Mouse (Mus musculus): ENCODE data around the gene Ifitm1.
"Not testable (repeated sequence)": the region's sequence is repeated elsewhere in the genome, so short reads cannot be mapped to it uniquely, and the experiment has no call there.

Gene Ifitm1

GRCm38 (mm10) chr7:140951051-140951450 lies 16.0 kb upstream of the Ifitm1 start:
- DNase-seq, result peak; percentile 58 to 72

DNA sequence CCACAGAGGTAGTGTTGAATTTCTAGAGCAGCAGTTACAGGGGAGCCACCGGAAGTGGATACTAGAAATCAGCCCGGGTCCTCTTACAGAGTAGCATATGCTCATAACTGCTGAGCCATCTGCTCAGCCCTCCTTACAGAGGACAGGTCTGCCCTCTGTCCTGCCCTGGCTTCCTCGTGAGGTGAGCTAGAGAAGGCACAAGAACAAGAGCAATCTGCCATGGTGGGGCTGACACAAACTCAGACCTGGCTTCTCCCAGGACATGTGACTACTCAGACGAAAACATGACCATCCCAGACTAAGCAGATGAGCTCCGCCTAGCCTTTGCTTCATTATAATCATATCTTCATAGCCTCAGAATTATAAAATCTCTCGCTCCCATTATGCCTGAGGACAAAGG lies 15.3 kb upstream of the Ifitm1 start:
- DNase-seq, result no peak

GRCm38 (mm10) chr7:140952441-140952840 lies 14.6 kb upstream of the Ifitm1 start:
- DNase-seq, result no peak

- no peak for DNase-seq
These were observed 13.9 kb upstream of the Ifitm1 start for GRCm38 (mm10) chr7:140953133-140953532.

DNA sequence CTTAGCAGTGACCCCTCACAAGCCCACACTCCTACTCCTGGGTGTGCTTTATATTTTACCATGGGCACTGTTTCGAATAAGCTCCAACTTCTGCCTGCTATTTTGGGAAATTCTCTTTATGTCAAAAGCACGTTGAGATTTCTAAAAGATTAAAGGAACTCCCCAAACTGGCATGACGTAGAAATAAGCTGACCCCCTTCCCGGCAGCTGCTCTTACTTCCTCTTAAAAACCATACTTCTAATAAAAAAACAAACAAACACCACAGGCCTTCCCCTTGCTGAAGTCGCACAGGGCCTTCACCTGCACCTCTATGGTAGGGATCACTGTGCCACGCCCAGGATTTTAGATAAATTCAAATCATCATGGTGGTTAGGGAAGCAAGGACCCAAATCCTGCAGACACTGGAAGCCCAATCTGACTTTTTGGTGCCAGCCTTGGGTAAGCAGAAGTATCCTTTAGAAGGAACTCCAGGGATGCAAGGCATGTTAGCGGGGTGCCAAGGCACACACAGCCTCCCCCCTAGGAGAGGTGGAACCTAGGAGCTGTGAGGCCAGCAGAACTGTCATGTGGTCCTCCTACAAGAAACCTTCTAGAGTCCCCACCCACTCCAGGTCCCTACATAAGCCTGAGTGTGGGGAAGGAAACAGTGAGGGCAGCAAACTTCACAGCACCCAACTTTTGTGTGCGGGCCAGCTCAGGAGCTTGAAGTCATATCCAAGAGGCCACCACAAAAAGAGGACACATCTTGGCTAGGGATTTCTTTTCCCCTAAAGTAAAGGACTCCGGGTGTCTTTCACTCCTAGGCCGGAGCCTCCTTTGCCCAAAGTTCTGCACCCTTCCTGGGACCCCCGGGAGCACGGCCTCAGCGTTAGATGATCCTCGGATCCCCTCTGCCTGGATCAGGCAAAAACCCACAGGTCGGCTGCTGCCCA lies 13.0 kb upstream of the Ifitm1 start:
- DNase-seq, result no peak

DNA sequence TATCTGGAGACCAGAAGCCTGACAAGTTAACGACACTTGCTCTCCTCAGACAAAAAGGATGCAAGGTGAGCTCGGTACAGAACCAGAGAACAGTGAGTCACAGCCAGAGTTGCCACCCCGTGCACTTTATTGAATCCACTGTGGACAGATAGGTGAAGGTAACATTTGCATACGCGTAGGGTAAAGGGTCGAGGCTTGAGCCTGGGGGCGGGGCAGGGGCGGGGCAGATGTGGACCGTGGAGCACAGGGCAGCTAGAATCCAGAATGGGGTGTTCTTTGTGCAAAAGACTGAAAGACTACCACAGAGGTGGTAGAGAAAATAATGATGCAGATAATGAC lies 12.3 kb upstream of the Ifitm1 start:
- DNase-seq, result peak; percentile 59 to 66

DNA sequence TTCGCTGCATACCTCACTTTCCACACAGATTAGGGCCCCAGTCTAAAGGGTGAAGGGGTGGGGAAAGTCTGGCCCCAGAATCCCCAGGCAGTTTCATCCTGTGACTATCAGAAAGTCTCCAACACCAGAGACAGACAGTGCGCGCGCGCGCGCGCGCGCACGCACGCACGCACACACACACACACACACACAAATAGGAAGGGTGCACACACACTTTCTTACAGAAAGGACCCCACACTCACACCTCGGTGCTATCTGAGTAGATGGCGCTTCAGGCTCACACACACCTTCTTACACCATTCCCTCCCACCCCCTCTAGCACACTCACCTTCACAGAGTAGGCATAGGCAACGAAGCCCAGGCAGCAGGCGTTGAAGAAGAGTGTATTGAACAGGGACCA lies 11.7 kb upstream of the Ifitm1 start:
- DNase-seq, result peak; percentile 41 to 63

DNA sequence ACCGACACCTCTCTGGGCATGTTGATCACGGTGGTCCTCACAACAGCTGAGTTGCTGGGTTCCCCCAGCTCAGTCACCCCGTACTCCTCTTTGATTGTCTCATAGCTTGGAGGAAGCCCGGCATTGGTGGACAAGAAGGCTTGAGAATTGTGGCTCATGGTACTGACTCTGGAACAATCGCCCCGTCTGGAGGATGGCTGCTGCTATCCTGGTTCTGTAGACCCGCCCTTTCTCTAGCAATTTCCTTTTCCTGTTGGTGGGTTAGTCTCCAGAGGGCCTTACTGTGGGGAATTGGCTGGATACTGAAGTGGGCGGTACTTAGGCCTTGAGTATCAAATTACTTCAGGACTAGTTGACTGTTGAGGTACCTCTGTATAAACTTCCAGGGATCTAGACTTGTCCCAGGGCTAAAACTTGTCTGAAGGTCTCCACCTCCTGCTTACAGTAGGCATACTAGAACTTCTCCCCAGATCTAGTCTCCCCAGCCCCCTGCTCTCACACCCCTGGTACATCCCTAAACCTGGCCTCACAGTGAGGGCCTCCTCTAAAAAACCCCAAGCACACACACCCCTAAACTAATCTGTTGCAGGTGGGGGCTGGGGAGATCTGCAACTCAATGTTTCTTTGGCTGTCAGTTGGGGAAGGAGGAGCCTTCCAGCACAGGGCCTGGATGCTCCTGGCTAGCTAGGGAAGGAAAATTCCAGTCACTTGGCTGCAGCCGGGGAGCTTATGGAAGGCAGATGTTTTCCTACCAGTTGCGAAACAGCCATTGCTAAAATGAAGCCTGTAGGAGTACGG lies 11.1 kb upstream of the Ifitm1 start, which contains the start of the genes Gm45717 and Ifitm2:
Gm45717 (minus strand) TSS at position 180 of the 798 bp plus-strand sequence.
Ifitm2 (minus strand) TSS at position 230 of the 798 bp plus-strand sequence.
- DNase-seq, result peak; percentile 83 to 88

DNA sequence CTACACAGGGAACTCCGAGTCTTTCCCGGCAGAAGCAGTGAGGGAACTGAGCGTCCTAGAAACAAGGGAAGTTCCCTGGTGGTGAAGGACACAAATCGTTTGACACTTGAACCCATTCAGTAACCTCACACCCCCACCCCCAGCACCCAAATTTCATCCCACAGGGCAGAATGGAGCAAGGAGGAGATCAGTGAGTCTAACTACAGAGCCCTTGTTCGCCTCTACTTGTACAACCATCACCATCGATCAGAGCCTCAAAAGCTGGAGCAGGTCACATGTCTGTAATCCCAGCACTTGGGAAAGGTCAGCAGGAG lies 10.5 kb upstream of the Ifitm1 start:
- DNase-seq, result no peak

DNA sequence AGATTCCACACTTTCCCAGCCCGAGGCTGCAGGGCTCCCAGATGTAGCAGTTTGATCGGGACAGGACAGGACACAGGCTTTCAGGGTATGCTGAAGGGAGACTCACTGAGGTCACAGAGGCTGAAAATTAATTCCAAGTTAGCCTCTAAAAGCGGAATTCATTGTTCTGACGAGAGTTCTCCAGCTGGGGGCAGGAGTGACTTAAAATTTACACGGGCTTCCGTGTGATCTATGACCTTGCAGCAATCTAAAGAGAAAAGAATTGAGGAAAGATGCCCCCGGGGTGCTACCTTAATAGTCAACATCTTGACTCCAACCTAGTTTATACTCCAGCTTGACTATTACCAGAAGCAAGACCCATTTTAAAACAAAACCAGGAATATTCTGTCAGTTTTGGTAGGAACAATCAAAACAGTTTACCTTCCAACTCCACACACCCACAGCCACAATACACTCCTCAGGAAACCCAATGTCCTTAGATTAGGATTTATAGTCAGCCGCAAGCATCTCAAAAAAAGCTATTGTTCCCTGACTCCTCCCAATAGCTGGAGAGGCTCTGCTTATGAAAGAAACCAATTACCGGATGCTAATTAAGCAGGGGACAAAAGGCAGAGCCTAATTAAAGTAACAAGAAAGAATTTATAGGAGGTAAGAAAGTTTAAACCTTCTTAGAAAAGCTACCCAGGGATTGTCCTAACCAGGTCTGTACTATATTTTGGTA lies 7.7 kb upstream of the Ifitm1 start:
- DNase-seq, result peak; percentile 76 to 81

DNA sequence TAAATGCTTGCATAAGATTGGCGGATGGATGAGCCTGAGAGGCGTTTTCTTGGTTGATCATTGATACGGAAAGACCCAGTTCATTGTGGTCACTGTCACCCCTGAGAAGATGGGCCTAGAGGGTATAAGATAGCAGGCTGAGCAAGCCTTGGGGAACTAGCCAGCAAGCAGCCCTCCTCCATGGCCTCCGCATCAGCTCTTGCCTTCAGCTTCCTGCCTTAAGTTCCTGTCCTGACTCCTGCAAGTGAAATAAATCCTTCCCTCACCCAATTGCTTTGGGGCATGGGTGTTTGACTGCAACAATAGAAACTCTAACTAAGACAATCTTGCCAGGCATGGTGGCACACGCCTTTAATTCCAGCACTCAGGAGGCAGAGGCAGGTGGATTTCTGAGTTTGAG lies 7.0 kb upstream of the Ifitm1 start:
- DNase-seq, result no peak

- DNase-seq, result no peak
These were observed 5.6 kb upstream of the Ifitm1 start for GRCm38 (mm10) chr7:140961416-140961815.

GRCm38 (mm10) chr7:140962733-140963132 lies 4.3 kb upstream of the Ifitm1 start:
- DNase-seq, result no peak

DNA sequence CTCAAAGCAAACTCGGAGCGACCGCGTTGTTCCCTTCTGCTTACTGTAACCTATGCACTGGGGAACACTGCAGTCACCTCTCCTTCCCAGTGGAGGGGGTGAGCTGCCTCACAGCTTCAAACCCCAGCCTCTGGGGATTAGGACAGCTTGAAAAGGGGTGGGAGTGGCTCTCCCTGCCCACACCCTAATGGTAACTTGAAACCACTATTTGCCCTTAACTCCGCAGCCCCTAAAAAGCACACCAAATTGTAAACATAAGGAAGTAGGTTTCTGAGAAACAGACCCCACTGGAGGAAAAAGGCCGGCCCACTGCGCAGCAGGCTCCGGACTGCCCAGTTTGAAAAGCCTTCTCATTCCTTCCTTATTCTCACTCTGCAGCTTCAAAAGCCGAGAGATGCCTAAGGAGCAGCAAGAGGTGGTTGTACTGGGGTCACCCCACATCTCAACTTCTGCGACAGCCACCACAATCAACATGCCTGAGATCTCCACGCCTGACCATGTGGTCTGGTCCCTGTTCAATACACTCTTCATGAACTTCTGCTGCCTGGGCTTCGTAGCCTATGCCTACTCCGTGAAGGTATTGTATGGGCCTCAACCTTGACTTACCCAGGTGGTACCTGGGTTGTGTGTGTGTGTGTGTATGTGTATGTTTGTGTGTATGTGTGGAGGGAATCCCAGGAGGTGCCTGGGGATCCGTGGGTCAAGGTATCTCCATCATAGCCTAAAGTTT lies 1.0 kb downstream of the Ifitm1 start:
- DNase-seq, result peak; percentile 42 to 61

- not testable (repeated sequence) for DNase-seq
These were observed 1.7 kb downstream of the Ifitm1 start for GRCm38 (mm10) chr7:140968710-140969109.

GRCm38 (mm10) chr7:140970931-140971330 lies 3.9 kb downstream of the Ifitm1 start:
- DNase-seq, result no peak

- DNase-seq, result peak; percentile 51 to 64
These were observed 4.6 kb downstream of the Ifitm1 start for GRCm38 (mm10) chr7:140971479-140972171.

- DNase-seq, result peak in 1 of 2 experiments; percentile 38
These were observed 6.6 kb downstream of the Ifitm1 start for GRCm38 (mm10) chr7:140973396-140974165.

DNA sequence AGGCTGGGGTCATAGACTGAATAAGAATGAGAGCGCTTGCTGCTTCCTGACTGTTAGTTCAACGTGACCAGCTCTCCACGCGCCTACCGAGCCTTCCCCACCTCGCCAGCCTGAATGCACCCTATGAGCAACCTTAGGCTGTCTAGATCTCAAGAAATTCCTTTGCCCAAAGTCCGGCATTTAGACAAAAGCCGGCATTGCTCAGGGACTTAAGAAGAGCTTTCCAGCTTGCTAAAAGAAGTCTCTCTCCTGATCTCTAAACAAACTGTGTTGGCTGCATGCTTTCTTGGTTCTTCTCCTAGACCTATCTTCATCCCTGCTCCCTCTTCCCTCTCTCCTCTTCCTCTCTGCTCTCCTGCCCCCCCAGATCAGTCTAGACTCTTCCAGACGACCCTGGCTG lies 7.9 kb downstream of the Ifitm1 start:
- no peak for DNase-seq

GRCm38 (mm10) chr7:140975465-140975864 lies 8.4 kb downstream of the Ifitm1 start:
- no peak for DNase-seq

DNA sequence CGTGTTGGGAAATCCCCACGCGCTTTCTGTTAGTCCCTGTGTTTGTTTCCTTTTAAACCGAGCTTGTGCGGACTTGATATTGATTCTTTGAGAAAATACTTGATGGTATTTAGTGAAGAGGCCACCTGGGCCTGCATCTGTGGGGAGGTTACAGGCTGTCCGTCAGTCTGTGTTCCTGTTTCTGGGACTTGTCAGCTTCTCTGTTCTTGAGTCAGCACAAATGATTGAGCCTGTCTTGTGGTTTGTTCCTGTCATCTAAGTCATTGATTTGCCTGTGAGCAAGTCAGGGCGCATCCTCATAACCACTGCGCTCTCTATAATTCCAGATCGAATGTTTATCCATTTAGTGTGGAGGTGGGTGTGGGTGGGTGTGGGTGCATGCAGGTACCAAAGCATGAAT lies 9.7 kb downstream of the Ifitm1 start:
- not testable (repeated sequence) for DNase-seq
